Mouse (Mus musculus) adrenal gland, postnatal 0 days (tissue): Measurements from ENCODE around the gene Gm2a. TPM values are rescaled to one million over a fixed set of nuclear protein-coding genes. Genes with fewer than 3 reads are reported as not detected.

Experiments
- polyA plus RNA-seq: library from polyadenylated mRNA; unstranded; fragments of >200 nt; fragmentation: Nextera tagmentation; extraction: Ambion mirVana; gene quantifications from 2 replicates; pipeline ENCODE4 v1.2.1, GENCODE M21; 2015

Gm2a gene
- 81.5 and 184 TPM in 2 replicates for polyA plus RNA-seq

GRCm38 (mm10) chr11:55097463-55098188 lies at the start of gene Gm2a:
Gene Gm2a (plus strand): TSS chr11:55098115.

GRCm38 (mm10) chr11:55077331-55078231 lies 20.3 kb upstream of the Gm2a start, which contains the start of gene Ccdc69:
Gene Ccdc69 (minus strand): TSS chr11:55078131.

GRCm38 (mm10) chr11:55151608-55152007 lies 53.7 kb downstream of the Gm2a start, which contains the start of gene Slc36a3:
Gene Slc36a3 (minus strand): TSS chr11:55151708.

Other genes starting within 250 kb of the Gm2a start
- gene Lyrm7, start 237.2 kb upstream of the Gm2a start, polyA plus RNA-seq, result 3.1 and 4.4 TPM in 2 replicates
- 952 and 1,287 TPM in 2 replicates for gene Hint1, start 231.7 kb upstream of the Gm2a start, polyA plus RNA-seq
- 183 and 329 TPM in 2 replicates for gene Gpx3, start 195.7 kb upstream of the Gm2a start, polyA plus RNA-seq
- 21.4 and 41.3 TPM in 2 replicates for gene Tnip1, start 135.2 kb upstream of the Gm2a start, polyA plus RNA-seq
- 96.3 and 99.1 TPM in 2 replicates for gene Anxa6, start 64.7 kb upstream of the Gm2a start, polyA plus RNA-seq
- gene Ccdc69, start 20.0 kb upstream of the Gm2a start, polyA plus RNA-seq, result 2.9 and 4.7 TPM in 2 replicates
- not detected in 2 replicates for gene Slc36a3, start 53.6 kb downstream of the Gm2a start, polyA plus RNA-seq
- gene Slc36a2, start 87.0 kb downstream of the Gm2a start, polyA plus RNA-seq, result 0.80 and 1.4 TPM in 2 replicates
- gene Slc36a1, start 106.2 kb downstream of the Gm2a start, polyA plus RNA-seq, result 2.5 and 3.1 TPM in 2 replicates
- gene Fat2, start 238.4 kb downstream of the Gm2a start, polyA plus RNA-seq, result not detected in 2 replicates